Mouse (Mus musculus): Measurements from ENCODE around the gene Apof.
"Not testable (repeated sequence)": the region's sequence is repeated elsewhere in the genome, so short reads cannot be mapped to it uniquely, and the experiment has no call there.

DNA sequence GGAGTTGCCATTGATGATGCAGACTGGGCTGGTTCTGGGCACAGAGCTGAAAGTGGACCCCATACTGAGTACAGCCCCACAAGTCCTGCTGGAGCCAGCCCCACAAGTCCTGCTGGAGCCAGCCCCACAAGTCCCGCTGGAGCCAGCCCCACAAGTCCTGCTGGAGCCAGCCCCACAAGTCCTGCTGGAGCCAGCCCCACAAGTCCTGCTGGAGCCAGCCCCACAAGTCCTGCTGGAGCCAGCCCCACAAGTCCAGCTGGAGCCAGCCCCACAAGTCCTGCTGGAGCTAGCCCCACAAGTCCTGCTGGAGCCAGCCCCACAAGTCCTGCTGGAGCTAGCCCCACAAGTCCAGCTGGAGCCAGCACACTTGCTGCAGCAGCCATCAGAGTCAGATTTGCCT lies 22.1 kb downstream of the Apof start:
- TF ChIP-seq CTCF (IDR thresholded peaks at IDR 0.05; ENCODE audit: borderline replicate concordance, insufficient read depth, low read length); POLR2A (IDR thresholded peaks at IDR 0.05; ENCODE audit: low read depth, low read length): not testable (repeated sequence)

Data from embryonic fibroblast, embryonic 13.5 days (primary cell).